Mouse (Mus musculus) layer of hippocampus, postnatal 10 days (tissue): ENCODE results near the gene Cers2. TPM values are rescaled to one million over a fixed set of nuclear protein-coding genes. Genes with fewer than 3 reads are reported as not detected.

Experiments used
- DNase-seq, 2 experiments: peaks; one replicate each; pipeline ENCODE4 v3.0.0; 2021; ENCODE audit warnings: low spot score in 2 of 2
- total RNA-seq, 2 experiments: library from RNA; stranded (reverse); gene quantifications; 2 replicates each; pipeline ENCODE4 v1.2.3; 2021

Gene Cers2
- total RNA-seq, 2 experiments from 2014 or later, result 45.4 to 46.6 TPM

DNA sequence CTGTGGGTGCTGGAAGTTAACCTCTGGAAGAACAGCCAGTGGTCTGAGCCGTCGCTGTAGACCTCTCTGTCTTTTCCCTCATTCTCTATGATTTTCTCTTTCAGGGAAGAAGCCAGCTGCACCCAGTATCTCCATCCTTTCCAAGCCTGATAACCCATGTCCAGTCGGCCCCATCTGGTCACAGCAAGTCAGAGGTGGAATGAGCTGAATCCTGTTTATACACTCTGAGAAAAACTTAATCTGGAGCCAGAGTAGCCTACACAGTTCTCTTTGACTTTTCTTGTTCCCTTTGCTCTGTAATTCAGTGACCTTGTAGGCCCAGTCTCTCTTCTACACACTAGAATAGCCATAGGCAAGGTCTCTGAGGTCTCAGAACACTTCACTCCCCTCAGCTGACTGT, 27.1 kb upstream of the Cers2 start:
- DNase-seq, result no peak

DNA sequence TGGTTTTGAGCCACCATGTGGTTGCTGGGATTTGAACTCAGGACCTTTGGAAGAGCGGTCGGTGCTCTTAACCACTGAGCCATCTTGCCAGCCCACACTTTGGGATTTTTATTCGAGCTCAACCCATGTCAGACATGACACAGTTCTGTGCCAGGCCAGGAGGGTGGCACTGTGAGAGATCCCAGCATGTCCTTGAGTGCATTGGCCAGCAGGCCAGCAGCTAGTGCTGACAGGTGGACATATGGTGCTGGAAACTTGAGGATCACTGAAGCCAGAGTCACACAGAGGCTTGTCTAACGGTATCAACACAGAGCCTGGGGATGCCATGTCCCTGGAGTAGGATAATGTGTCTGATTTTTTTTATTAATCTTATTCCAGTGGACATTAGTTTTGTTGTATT, 25.2 kb upstream of the Cers2 start:
- no peak for DNase-seq

DNA sequence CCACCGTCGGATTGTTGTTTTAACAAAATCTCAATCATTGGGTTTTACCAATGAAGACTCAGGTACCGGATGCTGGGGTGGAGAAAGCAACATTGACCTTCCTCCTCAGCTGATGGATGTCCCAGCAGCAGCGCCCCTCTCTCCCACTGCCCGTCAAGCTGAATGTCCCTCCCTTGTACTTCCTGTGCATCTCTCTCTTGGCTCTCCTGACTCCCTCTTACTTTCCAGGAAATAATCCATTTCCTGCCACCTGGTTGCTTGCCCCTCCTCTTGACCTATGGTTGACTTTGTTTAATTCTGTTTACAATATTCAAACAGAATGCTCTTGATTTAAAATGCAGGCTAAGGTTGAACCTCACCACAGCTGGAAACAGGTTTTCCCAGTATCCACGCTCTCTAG, 24.4 kb upstream of the Cers2 start:
- DNase-seq, result no peak

DNA sequence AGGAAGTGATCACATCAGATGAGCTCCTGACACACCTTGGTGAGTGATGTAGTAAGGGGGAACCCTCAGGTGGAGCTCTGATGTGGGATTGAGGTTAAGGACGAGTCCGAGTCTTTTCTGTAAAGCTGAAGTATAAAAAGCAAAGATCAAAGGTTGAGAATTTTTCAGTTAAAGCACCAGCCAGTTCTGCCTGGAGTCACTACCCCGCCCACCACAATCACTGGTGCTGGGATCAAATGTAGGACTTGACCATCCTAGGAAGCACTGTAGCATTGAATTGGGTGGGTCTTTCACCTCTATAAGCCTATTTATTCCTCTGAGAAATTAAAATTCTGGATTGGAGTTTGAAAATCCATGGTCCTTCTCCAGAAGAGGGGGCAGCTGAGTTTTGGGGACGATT, 23.6 kb upstream of the Cers2 start:
- no peak for DNase-seq

DNA sequence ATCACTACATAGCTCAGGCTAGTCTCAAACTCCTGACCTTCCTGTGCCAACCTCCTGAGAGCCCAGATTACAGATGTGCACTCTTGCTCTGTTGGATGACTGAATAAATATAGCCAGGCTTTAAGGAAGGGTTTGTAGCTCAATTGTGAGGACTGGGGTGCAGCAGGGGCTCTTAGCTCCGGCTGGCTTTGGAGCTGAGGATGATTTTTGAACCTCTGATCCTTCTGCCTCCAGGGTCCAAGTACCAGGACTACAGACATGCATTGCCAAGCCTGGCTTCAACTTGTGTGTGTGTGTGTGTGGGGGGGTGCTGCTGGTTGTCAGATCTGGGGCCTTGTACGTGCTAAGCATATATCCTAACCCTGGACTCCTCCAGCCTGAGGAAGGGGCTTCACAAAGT, 21.7 kb upstream of the Cers2 start:
- DNase-seq, result no peak

DNA sequence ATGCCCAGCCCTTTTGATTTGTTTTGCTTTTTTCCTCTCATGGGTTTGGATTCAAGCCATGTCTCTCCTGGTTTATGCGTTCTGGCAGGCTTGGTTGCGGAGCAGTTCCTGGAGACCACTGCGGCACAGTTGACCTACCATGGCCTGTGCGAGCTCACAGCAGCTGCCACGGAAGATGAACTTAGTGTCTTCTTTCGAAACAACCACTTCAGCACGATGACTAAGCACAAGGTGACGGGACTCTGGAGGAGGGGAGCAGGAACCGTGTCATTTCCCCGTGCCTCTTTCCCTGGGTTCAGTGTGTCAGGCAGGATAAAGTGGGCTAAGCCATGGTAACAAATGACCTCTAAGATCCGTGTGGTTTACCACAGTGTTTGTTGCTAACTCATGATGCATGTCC, 21.1 kb upstream of the Cers2 start:
- DNase-seq, result no peak

DNA sequence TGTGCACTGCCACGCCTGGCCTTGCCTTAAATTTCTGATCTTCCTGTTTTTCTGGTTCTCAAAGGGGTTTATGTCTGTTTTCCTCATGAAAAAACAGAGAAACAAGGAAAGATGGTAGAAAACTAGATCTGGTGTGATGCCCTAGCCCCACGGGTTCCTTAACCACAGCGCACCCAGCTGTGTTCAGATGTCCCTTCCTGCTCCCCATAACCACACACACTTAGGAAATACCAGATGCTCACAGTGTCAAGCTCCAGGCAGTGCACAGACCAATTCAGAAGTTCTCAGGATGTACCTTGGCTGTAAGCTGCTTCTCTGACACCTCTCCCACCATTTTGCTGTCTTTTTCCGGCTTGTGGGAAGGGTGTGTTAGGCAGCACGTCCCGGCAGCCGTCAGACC, 20.3 kb upstream of the Cers2 start:
- no peak for DNase-seq

DNA sequence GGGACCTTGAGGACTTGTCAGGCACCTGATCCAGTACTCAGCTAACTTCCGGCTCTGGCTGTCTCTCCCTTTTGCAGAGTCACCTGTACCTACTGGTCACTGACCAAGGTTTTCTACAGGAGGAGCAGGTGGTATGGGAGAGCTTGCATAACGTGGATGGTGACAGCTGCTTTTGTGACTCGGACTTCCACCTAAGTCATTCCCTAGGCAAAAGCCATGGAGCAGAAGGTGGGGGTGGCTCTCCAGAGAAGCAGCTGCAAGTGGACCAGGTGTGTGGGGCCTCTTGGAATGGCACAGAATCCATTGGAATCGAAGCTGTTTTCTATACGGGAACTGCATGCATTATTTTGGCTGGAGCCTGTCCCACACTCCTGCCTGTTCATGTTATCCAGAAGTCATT, 19.9 kb upstream of the Cers2 start:
- DNase-seq, result no peak

DNA sequence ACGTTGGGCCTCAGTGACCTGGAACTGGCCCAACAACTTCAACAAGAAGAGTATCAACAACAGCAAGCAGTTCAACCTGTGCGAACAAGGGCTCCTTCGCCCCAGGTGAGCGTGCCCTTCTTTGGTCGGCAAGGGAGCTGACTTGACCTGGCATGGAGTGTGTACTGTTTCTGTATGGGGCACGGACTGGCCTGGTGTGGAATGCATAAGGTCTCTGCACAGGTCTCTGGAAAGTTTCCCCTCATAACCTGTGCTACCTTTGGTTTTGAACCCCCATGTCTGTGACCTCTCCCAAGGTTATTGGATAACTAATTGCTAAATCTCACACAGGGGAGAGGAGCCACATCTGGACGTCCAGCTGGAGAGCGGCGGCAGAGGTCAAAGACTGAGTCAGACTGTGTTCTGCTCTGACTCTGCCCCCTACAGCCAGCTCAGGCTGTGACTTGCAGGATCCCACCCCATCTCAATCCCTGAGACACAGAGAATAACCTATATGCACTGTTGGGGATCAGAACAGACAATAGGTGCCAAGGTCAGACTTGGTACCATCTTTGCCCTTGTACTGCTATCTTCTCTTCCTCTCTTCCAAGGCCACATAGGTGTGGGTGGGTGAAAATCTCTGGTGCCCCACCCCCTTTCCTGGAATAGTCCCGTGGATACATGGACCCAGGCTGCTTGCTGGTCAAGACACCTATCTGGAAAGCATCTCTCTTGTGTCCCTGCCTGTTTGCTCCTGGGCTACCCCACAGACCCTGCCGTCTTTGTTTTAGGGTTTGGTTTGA, 19.1 kb upstream of the Cers2 start:
- DNase-seq, result no peak

DNA sequence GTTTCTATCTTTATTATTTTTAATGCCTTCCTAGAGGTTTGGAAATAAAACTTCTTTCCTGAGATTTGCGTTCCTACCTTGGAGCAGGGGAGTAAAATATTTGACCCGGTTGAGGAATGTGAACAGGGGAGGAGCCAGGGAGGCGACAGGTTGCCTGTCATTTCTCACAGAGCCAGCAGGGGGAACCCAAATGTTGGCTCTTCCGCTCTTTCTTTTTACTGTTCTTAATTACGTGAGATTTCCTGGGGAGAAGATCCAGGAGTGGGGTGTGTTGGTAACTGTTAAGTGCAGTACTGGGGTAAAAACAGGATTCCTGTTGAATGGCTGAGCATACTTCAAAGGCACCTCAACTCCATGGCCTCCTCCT, 18.5 kb upstream of the Cers2 start:
- peak; percentile 39 to 42 for DNase-seq

DNA sequence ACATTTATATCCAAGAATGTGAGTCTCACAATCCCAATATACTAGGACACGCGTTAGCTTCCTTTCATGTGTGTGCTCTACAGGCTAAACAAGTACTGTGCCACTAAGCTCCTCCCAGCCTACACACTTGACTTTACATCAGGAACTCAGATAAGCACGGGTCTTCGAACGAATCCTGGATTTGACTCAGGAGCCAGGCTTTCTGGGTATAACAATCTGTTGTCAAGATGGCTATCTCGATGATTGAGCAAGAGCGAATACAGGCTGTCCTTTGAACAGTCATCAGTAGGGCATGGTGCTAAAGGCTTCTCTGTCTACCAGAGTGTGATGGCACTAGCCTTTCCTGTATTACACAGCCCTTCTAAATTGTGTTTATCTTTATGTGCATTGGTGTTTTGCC, 16.6 kb upstream of the Cers2 start:
- DNase-seq, result no peak

DNA sequence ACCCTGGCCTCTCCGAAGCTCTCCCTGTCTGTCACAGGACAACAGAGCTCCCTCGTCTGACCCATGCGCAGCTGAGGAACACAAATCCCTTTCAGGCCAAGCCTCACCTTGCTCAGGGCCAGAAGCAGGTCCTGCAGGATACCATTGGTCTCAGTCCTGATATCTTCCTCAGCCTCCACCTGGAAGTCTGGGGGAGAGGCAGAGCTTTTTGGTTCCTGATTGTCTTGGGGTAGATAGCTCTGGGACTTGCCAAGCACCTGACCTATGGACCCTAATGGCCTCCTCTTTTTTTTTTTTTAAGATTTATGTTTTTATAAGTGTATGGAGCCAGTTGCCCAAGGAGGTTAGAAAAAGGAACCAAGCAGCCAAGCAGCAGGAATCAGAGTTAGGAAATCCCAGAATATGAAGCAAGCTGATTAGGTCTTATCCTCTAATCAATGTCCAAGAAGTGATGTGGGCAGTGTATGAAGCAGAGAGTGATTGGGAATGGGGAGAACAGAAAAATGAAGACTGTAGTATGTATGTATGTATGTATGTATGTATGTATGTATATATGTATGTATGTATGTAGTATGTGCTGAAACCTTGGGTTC, 13.3 kb upstream of the Cers2 start:
- no peak for DNase-seq

DNA sequence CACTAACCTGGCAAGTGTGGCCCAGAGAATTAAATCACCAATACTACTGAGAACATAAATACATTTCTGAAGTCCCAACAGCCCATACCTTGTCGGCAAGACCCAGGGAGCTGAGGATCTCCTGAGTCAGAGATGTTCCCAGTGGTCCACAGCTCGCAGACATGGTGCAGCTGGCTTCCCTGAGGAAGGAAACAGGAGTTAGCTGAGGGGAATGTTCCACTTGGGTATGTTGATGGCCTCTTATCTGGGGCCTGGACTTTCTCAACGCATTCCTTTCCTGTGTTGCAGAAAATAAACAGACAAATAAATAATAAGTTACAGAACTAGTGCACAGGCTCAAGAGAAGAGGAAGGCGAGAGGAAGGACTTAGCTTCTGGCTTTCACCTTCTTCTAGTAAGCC, 8.3 kb upstream of the Cers2 start:
- no peak for DNase-seq

DNA sequence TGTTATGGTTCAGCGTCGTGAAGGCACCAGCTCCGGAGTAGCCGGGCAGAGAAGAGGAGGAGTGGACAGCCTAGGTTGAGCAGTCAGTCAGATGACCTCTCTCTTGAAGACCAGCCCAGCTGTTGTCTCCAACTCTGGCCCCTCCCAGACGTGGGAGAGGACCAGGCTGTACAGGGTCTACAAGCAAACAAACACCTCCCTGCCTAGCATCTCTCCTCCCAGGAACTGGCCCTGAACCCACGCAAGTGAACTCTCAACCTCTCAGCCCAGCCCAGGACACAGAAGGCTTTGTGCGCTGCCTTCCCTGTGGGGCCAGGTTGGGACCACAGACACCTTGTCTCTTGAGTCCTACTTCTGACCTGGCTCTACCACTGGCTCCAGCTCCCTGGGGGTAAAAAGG, 7.5 kb upstream of the Cers2 start, which contains the start of gene Anxa9:
TSS of gene Anxa9 (minus strand) at position 77 of the 400 bp plus-strand sequence.
- DNase-seq, result no peak

DNA sequence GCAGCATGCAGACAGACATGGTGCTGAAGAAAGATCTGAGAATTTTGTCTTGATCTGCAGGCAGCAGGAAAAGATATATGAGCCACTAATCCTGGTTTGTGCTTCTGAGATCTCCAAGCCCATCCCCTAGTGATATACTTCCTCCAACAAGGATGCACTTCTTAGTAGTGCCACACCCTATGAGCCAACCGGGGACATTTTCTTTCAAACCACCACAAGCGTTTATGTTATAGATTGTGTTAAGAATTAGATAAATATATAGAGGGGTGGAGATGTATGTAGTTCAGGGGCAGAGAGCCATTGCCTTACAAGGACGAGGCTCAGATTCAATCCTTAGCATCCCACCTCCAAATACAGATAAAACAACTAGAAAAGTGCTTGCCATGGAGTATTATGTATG, 4.1 kb upstream of the Cers2 start:
- no peak for DNase-seq

DNA sequence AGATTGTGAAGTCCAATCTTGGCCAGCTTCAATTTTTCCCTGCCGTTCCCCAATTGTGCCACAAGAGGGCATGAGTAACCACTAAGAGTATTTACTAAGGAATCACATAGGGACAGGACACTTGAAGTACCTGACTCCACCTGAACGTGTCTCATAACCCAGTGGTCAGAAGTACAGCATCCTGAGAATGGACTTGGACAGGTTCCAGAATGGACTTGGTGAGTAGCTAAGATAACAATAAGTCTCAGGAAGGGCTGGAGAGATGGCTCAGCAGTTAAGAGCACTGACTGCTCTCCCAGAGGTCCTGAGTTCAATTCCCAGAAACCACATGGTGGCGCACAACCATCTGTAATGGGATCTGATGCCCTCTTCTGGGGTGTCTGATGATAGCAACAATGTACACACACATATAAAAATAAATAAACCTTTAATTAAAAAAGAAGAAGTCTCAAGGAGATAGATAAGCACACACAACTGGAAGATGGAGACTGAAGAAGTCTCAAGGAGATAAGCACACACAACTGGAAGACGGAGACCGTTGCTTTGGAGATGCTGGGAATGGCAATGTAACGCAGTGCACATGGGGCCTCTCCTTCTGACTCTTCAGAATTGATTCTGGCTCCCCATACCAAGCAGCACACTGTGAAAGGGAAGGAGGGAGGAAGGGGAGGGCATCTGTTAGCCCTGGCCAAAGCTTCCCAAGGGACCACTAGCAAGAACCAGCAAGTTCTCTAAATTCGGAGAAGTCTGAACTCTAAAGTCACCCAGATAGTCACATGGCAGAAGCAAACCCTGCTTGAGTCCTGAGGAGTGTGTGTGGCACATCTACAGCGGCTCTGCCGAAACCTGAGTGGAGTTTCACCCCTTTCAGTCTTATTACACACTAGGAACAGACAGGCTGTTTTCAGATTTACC, 3.4 kb upstream of the Cers2 start:
- peak; percentile 64 to 69 for DNase-seq

DNA sequence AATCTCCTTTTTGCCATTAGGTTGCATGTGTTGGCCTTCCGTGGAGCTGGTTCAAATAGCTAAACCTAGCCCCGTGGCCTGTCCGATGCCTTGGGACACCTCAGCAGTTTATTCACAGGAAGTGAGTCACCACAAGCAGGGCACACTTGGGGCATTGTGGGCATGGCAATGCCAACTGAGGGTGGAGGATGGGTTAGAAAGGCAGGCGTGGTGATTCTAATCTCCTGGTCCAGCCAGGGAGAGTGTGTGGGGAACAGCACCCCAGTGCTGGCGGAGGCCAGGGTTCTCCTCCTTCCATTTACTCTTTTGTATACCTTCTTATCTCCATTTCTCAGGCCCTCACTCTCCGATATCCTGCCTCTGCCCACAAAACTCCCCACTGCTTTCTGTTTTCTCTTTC, 2.0 kb upstream of the Cers2 start:
- no peak for DNase-seq

DNA sequence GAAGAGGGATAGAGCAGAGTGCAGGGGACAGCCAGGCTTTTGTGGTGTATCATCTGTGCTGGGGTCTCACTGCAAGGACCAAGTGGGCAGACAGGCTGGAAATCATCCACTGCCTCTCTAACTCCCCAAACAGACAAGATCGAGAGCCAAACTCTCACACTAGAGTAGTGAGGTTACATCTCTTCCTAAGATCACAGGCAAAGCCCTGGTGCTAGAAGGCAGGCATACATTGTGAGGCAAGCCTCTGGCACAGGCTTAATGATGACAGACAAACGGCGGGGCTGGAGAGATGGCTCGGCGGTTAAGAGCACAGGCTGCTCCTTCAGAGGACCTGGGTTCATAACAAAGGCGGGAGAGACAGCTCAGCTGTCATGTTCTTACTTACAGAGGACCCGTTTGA, 1.1 kb upstream of the Cers2 start:
- DNase-seq, result no peak

DNA sequence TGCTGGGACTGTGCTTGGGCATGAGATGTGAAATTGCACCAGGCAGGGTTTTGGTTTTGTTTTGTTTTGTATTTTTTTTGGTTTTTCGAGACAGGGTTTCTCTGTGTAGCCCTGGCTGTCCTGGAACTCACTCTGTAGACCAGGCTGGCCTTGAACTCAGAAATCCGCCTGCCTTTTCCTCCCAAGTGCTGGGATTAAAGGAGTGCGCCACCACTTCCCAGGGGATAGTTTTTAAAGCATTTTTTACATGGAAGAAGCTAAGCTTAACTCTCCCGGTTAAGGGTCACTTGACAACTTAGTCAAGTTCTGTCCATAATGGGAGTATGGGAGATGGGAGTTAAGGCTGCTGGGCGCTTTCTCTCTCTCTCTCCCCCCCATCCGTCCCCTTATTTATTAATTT, 516 bp upstream of the Cers2 start:
- DNase-seq, result no peak

DNA sequence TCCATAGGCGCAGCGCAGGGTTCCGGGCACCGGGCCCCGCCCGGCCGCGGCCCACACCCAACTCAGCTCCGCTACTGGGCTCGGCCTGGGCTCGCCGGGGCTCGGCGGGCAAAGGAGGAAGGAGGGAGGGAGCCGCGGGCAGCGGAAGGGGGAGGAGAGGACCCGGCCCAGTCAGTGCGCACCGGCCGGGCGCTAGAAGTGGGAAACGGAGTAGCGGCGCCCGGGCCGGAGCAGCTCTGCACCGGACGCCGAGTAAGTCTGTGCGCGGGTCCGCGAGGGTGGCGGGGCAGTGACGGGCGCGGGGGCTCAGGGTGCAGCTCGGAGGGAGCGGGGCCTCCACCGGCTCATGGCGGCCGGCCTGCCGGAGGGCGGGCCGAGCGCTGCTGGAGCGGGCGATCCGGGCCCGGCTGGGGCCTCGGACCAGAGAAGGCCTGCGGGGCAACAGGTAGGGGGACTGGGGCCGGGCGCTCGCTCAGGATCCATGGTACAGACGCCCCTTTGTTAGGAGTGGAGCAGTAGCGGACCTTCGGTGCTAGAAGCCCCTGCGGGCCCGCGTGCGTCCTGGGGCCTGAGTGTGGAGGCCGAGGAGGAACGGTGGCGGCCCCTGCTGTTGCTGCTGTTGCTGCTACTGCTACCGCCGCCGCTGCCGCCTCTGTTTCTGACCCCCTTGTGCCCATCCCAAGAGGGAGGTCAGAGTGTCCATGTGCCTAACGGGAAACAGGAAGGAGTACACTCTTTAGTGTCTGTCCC, 678 bp downstream of the Cers2 start:
- peak; percentile 80 to 85 for DNase-seq

DNA sequence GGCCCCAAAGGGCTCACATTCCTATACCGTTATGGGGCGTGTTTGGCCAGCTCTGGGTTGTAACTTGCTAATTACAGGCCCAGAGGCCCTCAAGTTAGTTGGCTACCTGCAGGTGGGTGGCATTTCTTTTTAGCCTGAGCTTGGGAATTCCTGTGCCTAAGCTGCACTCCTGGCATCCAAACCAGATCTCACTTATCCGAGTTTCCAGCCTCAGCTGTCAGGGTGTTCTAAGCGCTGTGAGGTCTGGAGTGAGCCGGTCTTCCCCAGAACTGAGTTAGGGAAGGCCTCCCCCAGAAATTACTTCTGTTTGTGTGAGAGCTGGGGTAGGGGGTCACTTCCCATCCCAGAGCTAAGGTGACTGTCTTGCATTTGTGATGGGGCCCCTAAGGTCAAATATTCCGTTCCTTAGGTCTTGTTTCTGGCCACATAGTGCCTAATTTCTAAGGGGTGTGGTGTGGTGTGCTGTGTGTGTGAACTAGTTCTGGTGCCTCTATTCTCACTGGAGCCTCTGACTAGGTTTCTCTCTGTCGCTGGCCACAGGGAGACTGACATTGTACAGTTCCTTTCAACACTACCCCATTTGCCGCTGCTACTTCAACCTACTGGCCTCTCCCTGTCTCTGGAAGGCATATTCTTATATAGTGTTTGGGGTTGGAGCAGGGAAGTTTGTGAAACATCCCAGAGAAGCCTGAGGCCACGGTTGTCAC, 1.4 kb downstream of the Cers2 start:
- no peak for DNase-seq
